Mouse (Mus musculus) forebrain, embryonic 16.5 days (tissue): ENCODE results near the gene Troap. TPM values are rescaled to one million over a fixed set of nuclear protein-coding genes. Genes with fewer than 3 reads are reported as not detected.

ENCODE experiments used
- ATAC-seq: fragments of 200-750 bp; cut with Nextera tagmentation; 2 replicates; pipeline ENCODE4 v1.8.0; 2017; ENCODE audit warnings: mild to moderate bottlenecking, moderate library complexity
- H3K27ac ChIP-seq: fragments of 300-500 bp; sonication (generic); 2 replicates; pipeline ENCODE4 v1.5.1; 2014; ENCODE audit warnings: low read length, control low read depth
- H3K27me3 ChIP-seq: fragments of 300-500 bp; sonication (generic); replicated peaks from 2 replicates; pipeline ENCODE4 v1.6.1; 2014; ENCODE audit warnings: low read length; ENCODE audit not compliant: control insufficient read depth, insufficient read depth
- H3K36me3 ChIP-seq: fragments of 300-500 bp; sonication (generic); 2 replicates; pipeline ENCODE4 v1.6.1; 2014; ENCODE audit not compliant: control insufficient read depth, insufficient read depth
- H3K4me1 ChIP-seq: fragments of 300-500 bp; sonication (generic); replicated peaks from 2 replicates; pipeline ENCODE4 v1.6.1; 2014; ENCODE audit warnings: low read length; ENCODE audit not compliant: control insufficient read depth, insufficient read depth
- H3K4me2 ChIP-seq: fragments of 300-500 bp; sonication (generic); 2 replicates; pipeline ENCODE4 v1.6.1; 2014; ENCODE audit warnings: mild to moderate bottlenecking, low read length, control low read depth
- H3K4me3 ChIP-seq: fragments of 300-500 bp; sonication (generic); replicated peaks from 2 replicates; pipeline ENCODE4 v1.5.1; 2014; ENCODE audit warnings: mild to moderate bottlenecking, low read length, control low read depth
- H3K9ac ChIP-seq: fragments of 300-500 bp; sonication (generic); replicated peaks from 2 replicates; pipeline ENCODE4 v1.6.1; 2014; ENCODE audit warnings: low read depth, low read length, control low read depth
- H3K9me3 ChIP-seq: fragments of 300-500 bp; sonication (generic); 2 replicates; pipeline ENCODE4 v1.6.1; 2016; ENCODE audit warnings: low read length; ENCODE audit not compliant: control insufficient read depth
- WGBS: fragments of 180-500 bp; shearing (Covaris S2); extraction: QIAGEN DNeasy Blood & Tissue Kit; methylation state at CpG from one replicate; pipeline ENCODE4 v1.1.7; 2014; 5-methylcytosine and 5-hydroxymethylcytosine counted together
- polyA plus RNA-seq: library from polyadenylated mRNA; unstranded; fragments of >200 nt; fragmentation: Nextera tagmentation; extraction: Ambion mirVana; gene quantifications from 2 replicates; pipeline ENCODE4 v1.2.1, GENCODE M21; 2015

The Troap gene
- polyA plus RNA-seq, 1 experiment from 2014 or later = 15.9 TPM

GRCm38 (mm10) chr15:99082840-99083239 lies 8.5 kb downstream of the Troap start:
- H3K4me2 ChIP-seq = no peak overlapping the region
- H3K9me3 ChIP-seq = no peaks in the 10 kb centered on the region
- H3K4me3 ChIP-seq = no peak overlapping the region
- no peak overlapping the region for H3K27ac ChIP-seq
- H3K4me1 ChIP-seq = no peaks in the 10 kb centered on the region
- no peak overlapping the region for H3K9ac ChIP-seq
- no peaks in the 10 kb centered on the region for H3K36me3 ChIP-seq
- ATAC-seq = no peak
- H3K27me3 ChIP-seq = peaks cover 24% of the 10 kb centered on the region
- 91% methylated on average over 16 of the region's 16 CpGs for WGBS

- Histone ChIP-seq H3K27ac (no peak overlapping the region), H3K4me3 (no peak overlapping the region), H3K9ac (no peak overlapping the region), H3K9me3 (no peaks in the 10 kb centered on the region), H3K4me1 (peaks cover 2% of the 10 kb centered on the region), H3K4me2 (no peak overlapping the region), H3K27me3 (peaks cover 28% of the 10 kb centered on the region), H3K36me3 (no peaks in the 10 kb centered on the region)
- ATAC-seq = no peak
- 69% methylated on average over 9 of the region's 9 CpGs for WGBS
These were observed 8.9 kb downstream of the Troap start for GRCm38 (mm10) chr15:99083258-99083657.

- Histone ChIP-seq H3K9ac (no peak overlapping the region), H3K4me1 (peaks cover 7% of the 10 kb centered on the region), H3K4me2 (no peak overlapping the region), H3K27ac (no peak overlapping the region), H3K4me3 (no peak overlapping the region), H3K9me3 (no peaks in the 10 kb centered on the region), H3K27me3 (peaks cover 34% of the 10 kb centered on the region), H3K36me3 (no peaks in the 10 kb centered on the region)
- no peak for ATAC-seq
- 9% methylated on average over 11 of the region's 11 CpGs for WGBS
These were observed 9.6 kb downstream of the Troap start for GRCm38 (mm10) chr15:99083867-99084557.

GRCm38 (mm10) chr15:99084618-99085017 lies 10.2 kb downstream of the Troap start:
- no peak overlapping the region for H3K4me3 ChIP-seq
- no peak overlapping the region for H3K4me2 ChIP-seq
- H3K9ac ChIP-seq = no peak overlapping the region
- H3K27ac ChIP-seq = no peak overlapping the region
- H3K9me3 ChIP-seq = no peaks in the 10 kb centered on the region
- ATAC-seq = no peak
- H3K36me3 ChIP-seq = no peaks in the 10 kb centered on the region
- peaks cover 39% of the 10 kb centered on the region for H3K27me3 ChIP-seq
- 13% methylated on average over 19 of the region's 19 CpGs for WGBS
- H3K4me1 ChIP-seq = peaks cover 7% of the 10 kb centered on the region

GRCm38 (mm10) chr15:99085997-99086396 lies 11.6 kb downstream of the Troap start:
- 72% methylated on average over 4 of the region's 4 CpGs for WGBS
- Histone ChIP-seq H3K36me3 (no peaks in the 10 kb centered on the region), H3K27me3 (peaks cover 42% of the 10 kb centered on the region), H3K27ac (no peak overlapping the region), H3K4me2 (no peak overlapping the region), H3K4me1 (peaks cover 7% of the 10 kb centered on the region), H3K9ac (no peak overlapping the region), H3K4me3 (no peak overlapping the region), H3K9me3 (no peaks in the 10 kb centered on the region)
- no peak for ATAC-seq

- H3K9me3 ChIP-seq = no peaks in the 10 kb centered on the region
- H3K4me1 ChIP-seq = peaks cover 7% of the 10 kb centered on the region
- 6% methylated on average over 60 of the region's 60 CpGs for WGBS
- H3K27ac ChIP-seq = no peak within 1 kb of the TSS
- H3K27me3 ChIP-seq = peaks cover 42% of the 10 kb centered on the region
- peak within 1 kb of the TSS; percentile 43 for H3K4me2 ChIP-seq
- peak within 1 kb of the TSS; percentile 28 for H3K4me3 ChIP-seq
- no peaks in the 10 kb centered on the region for H3K36me3 ChIP-seq
- H3K9ac ChIP-seq = no peak within 1 kb of the TSS
- no peak for ATAC-seq
These were observed 13.1 kb downstream of the Troap start, which contains the start of gene C1ql4 for GRCm38 (mm10) chr15:99087253-99088075. Gene C1ql4, minus strand, starts transcription at chr15:99087817.

GRCm38 (mm10) chr15:99088292-99088691 lies 13.9 kb downstream of the Troap start:
- H3K27me3 ChIP-seq = peaks cover 42% of the 10 kb centered on the region
- H3K4me3 ChIP-seq = peak overlapping the region; percentile 28
- H3K36me3 ChIP-seq = no peaks in the 10 kb centered on the region
- H3K9ac ChIP-seq = no peak overlapping the region
- H3K27ac ChIP-seq = no peak overlapping the region
- H3K4me2 ChIP-seq = peak overlapping the region; percentile 43
- peak; percentile 78 for ATAC-seq
- no peaks in the 10 kb centered on the region for H3K9me3 ChIP-seq
- peaks cover 10% of the 10 kb centered on the region for H3K4me1 ChIP-seq
- 0% methylated on average over 27 of the region's 27 CpGs for WGBS

- Histone ChIP-seq H3K4me2 (no peak overlapping the region), H3K4me1 (peaks cover 17% of the 10 kb centered on the region), H3K9ac (no peak overlapping the region), H3K4me3 (no peak overlapping the region), H3K27ac (no peak overlapping the region), H3K27me3 (peaks cover 42% of the 10 kb centered on the region), H3K9me3 (no peaks in the 10 kb centered on the region), H3K36me3 (no peaks in the 10 kb centered on the region)
- WGBS = 17% methylated on average over 14 of the region's 14 CpGs
- no peak for ATAC-seq
These were observed 14.7 kb downstream of the Troap start for GRCm38 (mm10) chr15:99089069-99089468.

GRCm38 (mm10) chr15:99092870-99093269 lies 18.5 kb downstream of the Troap start, which contains the start of gene Dnajc22:
Gene Dnajc22, plus strand, starts transcription at chr15:99093170.
- no peaks in the 10 kb centered on the region for H3K36me3 ChIP-seq
- peak within 1 kb of the TSS; percentile 86 for H3K4me2 ChIP-seq
- H3K4me3 ChIP-seq = peak within 1 kb of the TSS; percentile 49
- peak within 1 kb of the TSS; percentile 22; the same call in 1 of the 2 replicates for H3K27ac ChIP-seq
- H3K9me3 ChIP-seq = no peaks in the 10 kb centered on the region
- H3K27me3 ChIP-seq = peaks cover 35% of the 10 kb centered on the region
- no peak for ATAC-seq
- peaks cover 42% of the 10 kb centered on the region for H3K4me1 ChIP-seq
- peak within 1 kb of the TSS; percentile 62 for H3K9ac ChIP-seq
- 34% methylated on average over 8 of the region's 8 CpGs for WGBS
